Mouse (Mus musculus): ENCODE data around the gene Lmx1a. TPM values are rescaled to one million over a fixed set of nuclear protein-coding genes. Genes with fewer than 3 reads are reported as not detected.

Lmx1a gene
- polyA plus RNA-seq, 1 experiment from 2014 or later, result 6.3 TPM

GRCm38 (mm10) chr1:167688347-167689231 is 448 bp upstream of the Lmx1a start:
- DNase-seq (ENCODE audit: extremely low spot score, low spot score), result peak; percentile 66
- WGBS, result under 1% methylated on average over 98 of the region's 98 CpGs
- Histone ChIP-seq H3K36me3 (replicated peaks) (no peaks in the 10 kb centered on the region), H3K4me3 (peak overlapping the region; percentile 56), H3K4me1 (peaks cover 40% of the 10 kb centered on the region), H3K9me3 (peaks cover 9% of the 10 kb centered on the region; the same call in 1 of the 2 replicates), H3K27me3 (ENCODE audit: poor library complexity, severe bottlenecking) (peaks cover 82% of the 10 kb centered on the region), H3K27ac (peak overlapping the region; percentile 79)

- peaks cover 91% of the 10 kb centered on the region for H3K27me3 ChIP-seq (ENCODE audit: poor library complexity, severe bottlenecking)
- DNase-seq (ENCODE audit: extremely low spot score, low spot score), result peak; percentile 45
- peaks cover 43% of the 10 kb centered on the region for H3K4me1 ChIP-seq
- 1% methylated on average over 36 of the region's 36 CpGs for WGBS
- no peaks in the 10 kb centered on the region for H3K36me3 ChIP-seq (replicated peaks)
- H3K9me3 ChIP-seq, result peaks cover 4% of the 10 kb centered on the region; the same call in 1 of the 2 replicates
- peak overlapping the region; percentile 56 for H3K4me3 ChIP-seq
- peak overlapping the region; percentile 79 for H3K27ac ChIP-seq
These were observed 463 bp downstream of the Lmx1a start for GRCm38 (mm10) chr1:167689262-167690137.

- Histone ChIP-seq H3K27me3 (ENCODE audit: poor library complexity, severe bottlenecking) (peaks cover 98% of the 10 kb centered on the region), H3K9me3 (no peaks in the 10 kb centered on the region), H3K27ac (peak overlapping the region; percentile 79; the same call in 1 of the 2 replicates), H3K4me1 (peaks cover 43% of the 10 kb centered on the region), H3K36me3 (replicated peaks) (no peaks in the 10 kb centered on the region), H3K4me3 (peak overlapping the region; percentile 56)
- DNase-seq (ENCODE audit: extremely low spot score, low spot score), result peak; percentile 63
- under 1% methylated on average over 17 of the region's 17 CpGs for WGBS
These were observed 1.2 kb downstream of the Lmx1a start for GRCm38 (mm10) chr1:167690138-167690710.

GRCm38 (mm10) chr1:167690716-167691550 is 1.9 kb downstream of the Lmx1a start:
- 1% methylated on average over 21 of the region's 21 CpGs for WGBS
- DNase-seq (ENCODE audit: extremely low spot score, low spot score), result peak; percentile 41
- H3K36me3 ChIP-seq (replicated peaks), result no peaks in the 10 kb centered on the region
- H3K27me3 ChIP-seq (ENCODE audit: poor library complexity, severe bottlenecking), result peaks cover 100% of the 10 kb centered on the region
- H3K4me3 ChIP-seq, result peak overlapping the region; percentile 56
- H3K4me1 ChIP-seq, result peaks cover 43% of the 10 kb centered on the region
- H3K9me3 ChIP-seq, result no peaks in the 10 kb centered on the region
- no peak overlapping the region; the same call in 1 of the 2 replicates for H3K27ac ChIP-seq

- peak; percentile 49 for DNase-seq (ENCODE audit: extremely low spot score, low spot score)
- H3K9me3 ChIP-seq, result no peaks in the 10 kb centered on the region
- H3K27me3 ChIP-seq (ENCODE audit: poor library complexity, severe bottlenecking), result peaks cover 100% of the 10 kb centered on the region
- peaks cover 43% of the 10 kb centered on the region for H3K4me1 ChIP-seq
- under 1% methylated on average over 44 of the region's 44 CpGs for WGBS
- H3K27ac ChIP-seq, result peak overlapping the region; percentile 20; the same call in 1 of the 2 replicates
- peak overlapping the region; percentile 56 for H3K4me3 ChIP-seq
- H3K36me3 ChIP-seq (replicated peaks), result no peaks in the 10 kb centered on the region
These were observed 3.1 kb downstream of the Lmx1a start for GRCm38 (mm10) chr1:167691911-167692682.

GRCm38 (mm10) chr1:167692683-167693045 is 3.6 kb downstream of the Lmx1a start:
- DNase-seq (ENCODE audit: extremely low spot score, low spot score), result peak; percentile 40
- peak overlapping the region; percentile 56 for H3K4me3 ChIP-seq
- 2% methylated on average over 7 of the region's 7 CpGs for WGBS
- peaks cover 43% of the 10 kb centered on the region for H3K4me1 ChIP-seq
- H3K9me3 ChIP-seq, result no peaks in the 10 kb centered on the region
- 0 out of 2 replicates have a peak overlapping the region, but pooled peaks have one; percentile 20 for H3K27ac ChIP-seq
- H3K27me3 ChIP-seq (ENCODE audit: poor library complexity, severe bottlenecking), result peaks cover 100% of the 10 kb centered on the region
- H3K36me3 ChIP-seq (replicated peaks), result no peaks in the 10 kb centered on the region

GRCm38 (mm10) chr1:167693499-167694240 is 4.6 kb downstream of the Lmx1a start:
- H3K4me3 ChIP-seq, result no peak overlapping the region; the same call in 1 of the 2 replicates
- no peak for DNase-seq (ENCODE audit: extremely low spot score, low spot score)

GRCm38 (mm10) chr1:167694731-167695130 is 5.7 kb downstream of the Lmx1a start:
- H3K27me3 ChIP-seq (ENCODE audit: poor library complexity, severe bottlenecking), result peaks cover 100% of the 10 kb centered on the region
- H3K36me3 ChIP-seq (replicated peaks), result no peaks in the 10 kb centered on the region
- 15% methylated on average over 3 of the region's 3 CpGs for WGBS
- peaks cover 33% of the 10 kb centered on the region for H3K4me1 ChIP-seq
- H3K27ac ChIP-seq, result no peak overlapping the region
- H3K4me3 ChIP-seq, result no peak overlapping the region
- no peaks in the 10 kb centered on the region for H3K9me3 ChIP-seq
- DNase-seq (ENCODE audit: extremely low spot score, low spot score), result no peak

More at GRCm38 (mm10) chr1:167693499-167694240, 4.6 kb downstream of the Lmx1a start:
- 1% methylated on average over 9 of the region's 9 CpGs for WGBS
- H3K27ac ChIP-seq, result no peak overlapping the region
- H3K27me3 ChIP-seq (ENCODE audit: poor library complexity, severe bottlenecking), result peaks cover 100% of the 10 kb centered on the region
- H3K4me1 ChIP-seq, result peaks cover 36% of the 10 kb centered on the region
- H3K36me3 ChIP-seq (replicated peaks), result no peaks in the 10 kb centered on the region
- H3K9me3 ChIP-seq, result no peaks in the 10 kb centered on the region

GRCm38 (mm10) chr1:167695910-167696459 is 6.9 kb downstream of the Lmx1a start:
- Histone ChIP-seq H3K9me3 (no peaks in the 10 kb centered on the region), H3K4me1 (peaks cover 40% of the 10 kb centered on the region), H3K27me3 (ENCODE audit: poor library complexity, severe bottlenecking) (peaks cover 100% of the 10 kb centered on the region), H3K27ac (no peak overlapping the region), H3K36me3 (replicated peaks) (no peaks in the 10 kb centered on the region), H3K4me3 (no peak overlapping the region)
- WGBS, result 36% methylated on average over 11 of the region's 11 CpGs
- no peak for DNase-seq (ENCODE audit: extremely low spot score, low spot score)

GRCm38 (mm10) chr1:167699706-167700105 is 10.7 kb downstream of the Lmx1a start:
- no peak for DNase-seq (ENCODE audit: extremely low spot score, low spot score)
- no peak overlapping the region for H3K27ac ChIP-seq
- H3K36me3 ChIP-seq (replicated peaks), result no peaks in the 10 kb centered on the region
- 31% methylated on average over 6 of the region's 6 CpGs for WGBS
- 0 out of 2 replicates have a peak, but pooled peaks cover 3% of the 10 kb centered on the region for H3K9me3 ChIP-seq
- H3K4me3 ChIP-seq, result no peak overlapping the region
- H3K4me1 ChIP-seq, result peaks cover 20% of the 10 kb centered on the region
- peaks cover 99% of the 10 kb centered on the region for H3K27me3 ChIP-seq (ENCODE audit: poor library complexity, severe bottlenecking)

All from forebrain, embryonic 10.5 days (tissue).